In genomic region chrX:140341656-140342392, GRCm38 (mm10) we compare ENCODE assay signal across 7 mouse cellular contexts. TPM values are rescaled to one million over a fixed set of nuclear protein-coding genes. Genes with fewer than 3 reads are reported as not detected.
DNase-seq lines count a peak whose midpoint lies in the region; ATAC-seq and TF ChIP-seq lines count a peak whose summit lies in the region.

Gene Frmpd3, plus strand, starts transcription at chrX:140342263.

- H3K9ac ChIP-seq in kidney, embryonic 16.5 days (replicated peaks; ENCODE audit: low read length): peak within 1 kb of the TSS; percentile 48
- 0 out of 2 replicates have a peak within 1 kb of the TSS, but pooled peaks have one; percentile 31 for H3K9ac ChIP-seq in forebrain, postnatal 0 days

- no peak for DNase-seq in kidney, adult 9 months
- peak; percentile 57 for DNase-seq in embryo, embryonic 11 days
- DNase-seq in forebrain, postnatal 0 days: peak; percentile 31
- DNase-seq in left cerebral cortex, postnatal 25 days (ENCODE audit: low spot score in 2 of 2): peak in 1 of 2 experiments; percentile 7
- DNase-seq in retina, embryonic 14.5 days (ENCODE audit: low spot score): peak; percentile 50
- DNase-seq in urinary bladder, adult 2 months (ENCODE audit: low spot score): no peak

- peak within 1 kb of the TSS; percentile 42 for H3K4me3 ChIP-seq in kidney, embryonic 16.5 days (ENCODE audit: low read length)
- H3K4me3 ChIP-seq in forebrain, postnatal 0 days (ENCODE audit: low read depth, low read length): peak within 1 kb of the TSS; percentile 35

- H3K27ac ChIP-seq in kidney, embryonic 16.5 days (ENCODE audit: low read length): no peak within 1 kb of the TSS
- no peak within 1 kb of the TSS for H3K27ac ChIP-seq in forebrain, postnatal 0 days (ENCODE audit: low read depth, low read length)

- intact Hi-C loops in left cerebral cortex, postnatal 25 days (cut with DNase I): no loop called here

- H3K9me3 ChIP-seq in kidney, embryonic 16.5 days (ENCODE audit: low read length): no peaks in the 10 kb centered on the region
- H3K9me3 ChIP-seq in forebrain, postnatal 0 days (ENCODE audit: low read length): no peaks in the 10 kb centered on the region

- 22% methylated on average over 23 of the region's 24 CpGs for WGBS in kidney, embryonic 16.5 days
- WGBS in forebrain, postnatal 0 days: 30% methylated on average over 23 of the region's 24 CpGs

- TF ChIP-seq CTCF in forebrain, postnatal 0 days (IDR thresholded peaks at IDR 0.05; ENCODE audit: low read depth): no peak

- H3K27me3 ChIP-seq in kidney, embryonic 16.5 days (ENCODE audit: insufficient read depth, low read length): peaks cover 59% of the 10 kb centered on the region
- H3K27me3 ChIP-seq in forebrain, postnatal 0 days (ENCODE audit: insufficient read depth, low read length): no peaks in the 10 kb centered on the region

- no peaks in the 10 kb centered on the region for H3K4me1 ChIP-seq in kidney, embryonic 16.5 days (ENCODE audit: insufficient read depth, low read length)
- H3K4me1 ChIP-seq in forebrain, postnatal 0 days (ENCODE audit: insufficient read depth): no peaks in the 10 kb centered on the region

- H3K4me2 ChIP-seq in kidney, embryonic 16.5 days (replicated peaks; ENCODE audit: low read depth, low read length): peak within 1 kb of the TSS; percentile 73
- H3K4me2 ChIP-seq in forebrain, postnatal 0 days (ENCODE audit: low read depth): peak within 1 kb of the TSS; percentile 63

- no peaks in the 10 kb centered on the region for H3K36me3 ChIP-seq in kidney, embryonic 16.5 days (ENCODE audit: insufficient read depth, low read length)
- H3K36me3 ChIP-seq in forebrain, postnatal 0 days (ENCODE audit: insufficient read depth): no peaks in the 10 kb centered on the region

- ATAC-seq in kidney, embryonic 16.5 days (ENCODE audit: low FRiP score, low TSS enrichment): peak; percentile 71; the same call in 1 of the 2 replicates
- peak; percentile 81 for ATAC-seq in forebrain, postnatal 0 days

RNA-seq across cellular contexts. Expression of gene Frmpd3, which starts in this region (rescaled TPM):
- 0.08 TPM in 1 of 2 replicates, not detected in the other for polyA plus RNA-seq in kidney, embryonic 16.5 days (2015; fragmentation: Nextera tagmentation; extraction: Ambion mirVana)
- 3.8 and 6.6 TPM in 2 replicates for total RNA-seq in forebrain, postnatal 0 days (2014; rRNA removed)
- polyA plus RNA-seq in forebrain, postnatal 0 days (2015; fragmentation: Nextera tagmentation; extraction: Ambion mirVana): 0.59 and 1.9 TPM in 2 replicates
- total RNA-seq in left cerebral cortex, postnatal 25 days (2021): 10 to 100 TPM; 25.8 to 26.1 TPM
- 0.14 and 0.19 TPM in 2 replicates for polyA plus RNA-seq in urinary bladder, adult 2 months (2012; rRNA removed)

Comparison
In these comparisons a context has a peak if more than half of its experiments do, and no peak if none do; other contexts are left out.
1. Peak in ATAC-seq, H3K4me3 ChIP-seq, H3K9ac ChIP-seq and H3K4me2 ChIP-seq in kidney, embryonic 16.5 days; RNA of the gene not detected or under 1 TPM.
2. DNase-seq: peak in embryo, embryonic 11 days (single experiment), forebrain, postnatal 0 days (single experiment) and retina, embryonic 14.5 days (single experiment); none in kidney, adult 9 months (single experiment) and urinary bladder, adult 2 months (single experiment).